Mouse (Mus musculus) MEL-GATA-1-ER (cell line): ENCODE results near the gene Mmaa.

Experiments
- DNase-seq: peaks from one replicate; pipeline ENCODE4 v3.0.0-alpha.2; 2012; ENCODE audit warnings: low read depth; ENCODE audit errors: extremely low read depth

Gene Mmaa

DNA sequence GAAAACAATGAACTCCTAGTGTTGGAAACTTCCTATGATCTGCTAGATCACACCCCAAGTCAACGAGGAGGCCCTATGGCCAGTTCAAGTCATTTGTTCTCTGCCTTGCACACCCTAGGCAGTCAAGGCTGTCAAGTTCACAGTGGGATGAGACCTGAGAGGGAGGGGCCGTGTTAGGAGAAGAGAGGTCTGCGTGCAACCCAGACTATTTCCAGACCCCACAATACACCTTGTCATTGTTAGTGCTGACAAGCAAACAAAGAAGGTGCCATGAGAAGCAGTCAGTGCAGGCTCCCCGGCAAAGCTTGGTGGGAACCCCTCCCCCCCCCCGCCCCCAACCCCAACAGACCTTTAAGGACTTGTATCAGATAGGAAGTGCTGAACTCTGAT lies 72.0 kb downstream of the Mmaa start:
- no peak for DNase-seq

DNA sequence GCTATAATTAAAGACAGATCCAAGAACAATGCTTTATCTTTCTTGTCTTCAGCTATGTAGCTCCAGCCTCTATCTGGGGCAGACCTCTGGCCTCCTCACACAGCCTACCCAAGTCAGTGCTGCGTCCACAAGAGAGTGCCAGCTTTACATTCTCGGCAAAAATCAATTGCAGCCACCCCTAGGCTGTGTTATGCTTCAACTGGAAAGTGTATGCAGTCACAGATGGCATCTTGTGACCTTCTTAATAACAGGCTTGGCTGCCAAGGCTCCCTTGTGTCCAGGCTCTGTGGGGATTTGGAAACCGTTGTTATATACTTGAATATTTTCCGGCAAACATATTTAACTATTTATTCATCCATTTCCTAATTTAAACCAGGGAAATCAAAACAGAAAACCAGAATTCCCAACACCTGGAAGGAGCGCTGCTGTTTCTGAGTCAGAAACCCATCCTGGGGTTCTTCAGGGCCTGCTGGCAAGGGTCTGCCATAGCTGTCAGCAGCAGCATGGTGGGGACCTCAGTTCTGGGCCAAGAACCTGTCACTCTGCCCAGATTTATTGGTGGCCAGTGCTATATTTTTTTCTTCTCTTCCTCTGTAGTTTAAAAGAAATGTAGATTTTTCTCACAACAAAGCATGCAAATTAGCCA lies 72.5 kb downstream of the Mmaa start:
- no peak for DNase-seq
